Mouse (Mus musculus) stomach, postnatal 0 days (tissue): ENCODE measurements at regions not wholly inside any gene's neighbourhood (a gene's known extent, or its start where the extent isn't known, plus 50 kb on each side); places are given as distances from the start of the nearest gene placed in this dataset.

Source experiments
- ATAC-seq: fragments of 200-750 bp; cut with Nextera tagmentation; 2 replicates; pipeline ENCODE4 v1.8.0; 2017; ENCODE audit not compliant: low FRiP score, low TSS enrichment
- DNase-seq: peaks from one replicate; pipeline ENCODE4 v3.0.0-alpha.2; 2016; ENCODE audit warnings: low spot score
- H3K27ac ChIP-seq: fragments of 300-500 bp; sonication (generic); replicated peaks from 2 replicates; pipeline ENCODE4 v1.5.1; 2014; ENCODE audit warnings: mild to moderate bottlenecking, control low read depth
- H3K27me3 ChIP-seq: fragments of 300-500 bp; sonication (generic); 2 replicates; pipeline ENCODE4 v1.6.1; 2014; ENCODE audit warnings: low read length; ENCODE audit not compliant: control insufficient read depth, insufficient read depth
- H3K36me3 ChIP-seq: fragments of 300-500 bp; sonication (generic); 2 replicates; pipeline ENCODE4 v1.6.1; 2014; ENCODE audit warnings: low read length, mixed read lengths; ENCODE audit not compliant: control insufficient read depth, insufficient read depth
- H3K4me1 ChIP-seq: fragments of 300-500 bp; sonication (generic); replicated peaks from 2 replicates; pipeline ENCODE4 v1.6.1; 2014; ENCODE audit warnings: antibody characterized with exemption; ENCODE audit not compliant: control insufficient read depth, insufficient read depth
- H3K4me2 ChIP-seq: fragments of 300-500 bp; sonication (generic); replicated peaks from 2 replicates; pipeline ENCODE4 v1.6.1; 2014; ENCODE audit warnings: low read depth, mild to moderate bottlenecking, control low read depth, moderate library complexity
- H3K4me3 ChIP-seq: fragments of 300-500 bp; sonication (generic); 2 replicates; pipeline ENCODE4 v1.5.1; 2014; ENCODE audit warnings: low read depth, low read length, control low read depth
- H3K9ac ChIP-seq: fragments of 300-500 bp; sonication (generic); 2 replicates; pipeline ENCODE4 v1.6.1; 2014; ENCODE audit warnings: mild to moderate bottlenecking, low read length, control low read depth, mixed read lengths
- H3K9me3 ChIP-seq: fragments of 300-500 bp; sonication (generic); 2 replicates; pipeline ENCODE4 v1.6.1; 2016; ENCODE audit warnings: low read length; ENCODE audit not compliant: control insufficient read depth
- CTCF ChIP-seq: IDR thresholded peaks from 2 replicates; pipeline ENCODE4 v1.5.1; 2016; ENCODE audit warnings: antibody characterized with exemption, low read depth, mild to moderate bottlenecking, moderate library complexity
- EP300 ChIP-seq: optimal IDR thresholded peaks from 2 replicates; pipeline ENCODE3; 2016; ENCODE audit warnings: antibody characterized with exemption
- WGBS: fragments of 180-500 bp; shearing (Covaris S2); extraction: QIAGEN DNeasy Blood & Tissue Kit; methylation state at CpG from one replicate; pipeline ENCODE4 v1.1.7; 2014; 5-methylcytosine and 5-hydroxymethylcytosine counted together

GRCm38 (mm10) chr5:118334054-118334453 is 89.0 kb downstream of the 2410131K14Rik start:
- peaks cover 4% of the 10 kb centered on the region; the same call in 1 of the 2 replicates for H3K4me1 ChIP-seq
- no peak overlapping the region for H3K4me2 ChIP-seq
- DNase-seq (no peak), ATAC-seq (no peak)
- TF ChIP-seq CTCF (no peak), EP300 (no peak)
- H3K4me3 ChIP-seq, result no peak overlapping the region
- no peaks in the 10 kb centered on the region for H3K27me3 ChIP-seq
- WGBS, result 91% methylated on average over 2 of the region's 2 CpGs
- H3K36me3 ChIP-seq, result no peaks in the 10 kb centered on the region
- no peak overlapping the region for H3K9ac ChIP-seq
- H3K9me3 ChIP-seq, result no peaks in the 10 kb centered on the region
- H3K27ac ChIP-seq, result no peak overlapping the region

- H3K4me1 ChIP-seq, result peaks cover 5% of the 10 kb centered on the region
- no peaks in the 10 kb centered on the region for H3K9me3 ChIP-seq
- no peaks in the 10 kb centered on the region for H3K36me3 ChIP-seq
- no peaks in the 10 kb centered on the region for H3K27me3 ChIP-seq
- no peak for ATAC-seq
- TF ChIP-seq CTCF (no peak), EP300 (no peak)
- H3K27ac ChIP-seq, result no peak overlapping the region
- H3K4me3 ChIP-seq, result no peak overlapping the region
- no peak for DNase-seq
- H3K9ac ChIP-seq, result no peak overlapping the region
- H3K4me2 ChIP-seq, result no peak overlapping the region
- WGBS, result 76% methylated on average over 8 of the region's 8 CpGs
Observed at GRCm38 (mm10) chr5:118338186-118338585, 93.2 kb downstream of the 2410131K14Rik start.

- TF ChIP-seq EP300 (peak; percentile 47), CTCF (no peak)
- ATAC-seq (peak; percentile 87), DNase-seq (peak; percentile 88)
- no peaks in the 10 kb centered on the region for H3K9me3 ChIP-seq
- H3K27me3 ChIP-seq, result no peaks in the 10 kb centered on the region
- peak overlapping the region; percentile 6; the same call in 1 of the 2 replicates for H3K4me2 ChIP-seq
- peak overlapping the region; percentile 37 for H3K27ac ChIP-seq
- no peak overlapping the region for H3K9ac ChIP-seq
- H3K36me3 ChIP-seq, result no peaks in the 10 kb centered on the region
- 11% methylated on average over 22 of the region's 22 CpGs for WGBS
- H3K4me3 ChIP-seq, result no peak overlapping the region
- H3K4me1 ChIP-seq, result peaks cover 7% of the 10 kb centered on the region
Observed at GRCm38 (mm10) chr5:118339676-118340661, 94.9 kb downstream of the 2410131K14Rik start.

GRCm38 (mm10) chr5:118343444-118344320 is 98.7 kb downstream of the 2410131K14Rik start:
- H3K4me2 ChIP-seq, result no peak overlapping the region
- H3K4me1 ChIP-seq, result peaks cover 7% of the 10 kb centered on the region
- no peaks in the 10 kb centered on the region for H3K36me3 ChIP-seq
- H3K27me3 ChIP-seq, result no peaks in the 10 kb centered on the region
- no peak for DNase-seq
- no peak overlapping the region for H3K4me3 ChIP-seq
- H3K9me3 ChIP-seq, result no peaks in the 10 kb centered on the region
- H3K27ac ChIP-seq, result no peak overlapping the region
- 27% methylated on average over 19 of the region's 19 CpGs for whole genome bisulfite sequencing
- no peak for TF ChIP-seq EP300
- TF ChIP-seq CTCF, result no peak
- no peak for ATAC-seq
- H3K9ac ChIP-seq, result no peak overlapping the region

- 81% methylated on average over 3 of the region's 3 CpGs for WGBS
- TF ChIP-seq CTCF, result no peak
- TF ChIP-seq EP300, result no peak
- Histone ChIP-seq H3K27ac (no peak overlapping the region), H3K27me3 (no peaks in the 10 kb centered on the region), H3K36me3 (no peaks in the 10 kb centered on the region), H3K4me3 (no peak overlapping the region), H3K4me2 (no peak overlapping the region), H3K4me1 (0 out of 2 replicates have a peak, but pooled peaks cover 2% of the 10 kb centered on the region), H3K9me3 (no peaks in the 10 kb centered on the region), H3K9ac (no peak overlapping the region)
- DNase-seq (no peak), ATAC-seq (no peak)
Observed at GRCm38 (mm10) chr5:118345226-118345625, 100.2 kb downstream of the 2410131K14Rik start.
